Mouse (Mus musculus) liver, embryonic 13.5 days (tissue): ENCODE measurements around the gene Abcd1. TPM values are rescaled to one million over a fixed set of nuclear protein-coding genes. Genes with fewer than 3 reads are reported as not detected.

Experiments used
- ATAC-seq: fragments of 200-750 bp; cut with Nextera tagmentation; 2 replicates; pipeline ENCODE4 v1.8.0; 2017; ENCODE audit warnings: low read depth, mild to moderate bottlenecking, moderate number of reproducible peaks, moderate library complexity
- DNase-seq: peaks from one replicate; pipeline ENCODE4 v3.0.0; 2022
- H3K27ac ChIP-seq: fragments of 300-500 bp; sonication (generic); 2 replicates; pipeline ENCODE4 v1.5.1; 2015; ENCODE audit warnings: moderate library complexity, mild to moderate bottlenecking, inconsistent platforms
- H3K27me3 ChIP-seq: fragments of 300-500 bp; sonication (generic); 2 replicates; pipeline ENCODE4 v1.6.1; 2015; ENCODE audit warnings: mild to moderate bottlenecking, inconsistent platforms
- H3K36me3 ChIP-seq: fragments of 300-500 bp; sonication (generic); 2 replicates; pipeline ENCODE4 v1.6.1; 2015; ENCODE audit warnings: mild to moderate bottlenecking, inconsistent platforms
- H3K4me1 ChIP-seq: fragments of 300-500 bp; sonication (generic); replicated peaks from 2 replicates; pipeline ENCODE4 v1.6.1; 2015; ENCODE audit warnings: inconsistent platforms
- H3K4me2 ChIP-seq: fragments of 300-500 bp; sonication (generic); 2 replicates; pipeline ENCODE4 v1.6.1; 2015; ENCODE audit warnings: inconsistent platforms, mild to moderate bottlenecking, moderate library complexity
- H3K4me3 ChIP-seq: fragments of 300-500 bp; sonication (generic); replicated peaks from 2 replicates; pipeline ENCODE4 v1.5.1; 2015; ENCODE audit warnings: mild to moderate bottlenecking, inconsistent platforms
- H3K9ac ChIP-seq: fragments of 300-500 bp; sonication (generic); 2 replicates; pipeline ENCODE4 v1.6.1; 2015; ENCODE audit warnings: mild to moderate bottlenecking, inconsistent platforms
- H3K9me3 ChIP-seq: fragments of 300-500 bp; sonication (generic); replicated peaks from 2 replicates; pipeline ENCODE4 v1.6.1; 2016; ENCODE audit warnings: inconsistent platforms
- WGBS: fragments of 180-500 bp; shearing (Covaris S2); methylation state at CpG from one replicate; pipeline ENCODE4 v1.1.7; 2015; ENCODE audit not compliant: insufficient replicate concordance; 5-methylcytosine and 5-hydroxymethylcytosine counted together
- polyA plus RNA-seq: library from polyadenylated mRNA; unstranded; fragments of >200 nt; fragmentation: Nextera tagmentation; extraction: Ambion mirVana; gene quantifications from 2 replicates; pipeline ENCODE4 v1.2.1, GENCODE M21; 2015

The Abcd1 gene
- polyA plus RNA-seq, 1 experiment from 2014 or later, result 7.2 TPM

GRCm38 (mm10) chrX:73744774-73745481 lies 28.5 kb downstream of the Abcd1 start:
- Histone ChIP-seq H3K9ac (no peak overlapping the region), H3K36me3 (no peaks in the 10 kb centered on the region), H3K9me3 (no peaks in the 10 kb centered on the region), H3K27ac (no peak overlapping the region), H3K4me3 (no peak overlapping the region), H3K4me1 (no peaks in the 10 kb centered on the region), H3K4me2 (no peak overlapping the region), H3K27me3 (no peaks in the 10 kb centered on the region)
- DNase-seq (no peak), ATAC-seq (no peak)
- WGBS, result 50% methylated on average over 1 of the region's 1 CpGs

- Histone ChIP-seq H3K27me3 (no peaks in the 10 kb centered on the region), H3K27ac (no peak overlapping the region), H3K9ac (no peak overlapping the region), H3K4me2 (no peak overlapping the region), H3K4me1 (no peaks in the 10 kb centered on the region), H3K9me3 (no peaks in the 10 kb centered on the region), H3K4me3 (no peak overlapping the region), H3K36me3 (no peaks in the 10 kb centered on the region)
- ATAC-seq, result no peak
- WGBS, result 77% methylated on average over 1 of the region's 1 CpGs
- DNase-seq, result no peak
Observed at GRCm38 (mm10) chrX:73748977-73749376, 32.6 kb downstream of the Abcd1 start.

- Histone ChIP-seq H3K36me3 (no peaks in the 10 kb centered on the region), H3K4me3 (no peak within 1 kb of the TSS), H3K9ac (no peak within 1 kb of the TSS), H3K4me1 (0 out of 2 replicates have a peak, but pooled peaks cover 2% of the 10 kb centered on the region), H3K4me2 (no peak within 1 kb of the TSS), H3K27ac (no peak within 1 kb of the TSS), H3K9me3 (no peaks in the 10 kb centered on the region), H3K27me3 (no peaks in the 10 kb centered on the region)
- no peak for ATAC-seq
- no peak for DNase-seq
- 73% methylated on average over 5 of the region's 5 CpGs for WGBS
Observed at GRCm38 (mm10) chrX:73756334-73757140, 40.1 kb downstream of the Abcd1 start, which contains the start of gene Plxnb3. Gene Plxnb3, plus strand, starts transcription at chrX:73757090.

GRCm38 (mm10) chrX:73758611-73759290 lies 42.4 kb downstream of the Abcd1 start:
- no peaks in the 10 kb centered on the region for H3K27me3 ChIP-seq

DNA sequence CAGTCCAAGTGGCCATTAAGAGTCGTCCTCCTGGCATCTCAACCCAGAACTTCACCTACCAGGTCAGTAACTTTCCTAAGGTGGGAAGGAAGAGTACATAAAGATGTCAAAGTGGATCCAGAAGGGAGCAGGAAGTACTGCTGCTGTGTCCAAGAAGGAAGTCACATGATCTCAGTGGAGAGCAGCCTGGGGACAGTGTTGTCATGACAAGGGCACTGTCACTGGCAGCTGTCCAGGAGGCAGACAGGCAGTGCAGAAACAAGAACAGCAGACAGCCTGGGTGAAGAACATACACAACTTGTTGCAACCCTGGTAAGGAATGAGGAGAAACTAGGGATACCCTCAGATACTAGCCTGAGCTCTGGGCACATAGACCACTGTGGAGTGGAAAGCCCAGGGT lies 48.9 kb downstream of the Abcd1 start:
- WGBS, result 17% methylated on average over 1 of the region's 1 CpGs
- ATAC-seq, result no peak
- no peak for DNase-seq
- Histone ChIP-seq H3K9ac (no peak overlapping the region), H3K4me1 (no peaks in the 10 kb centered on the region), H3K27me3 (no peaks in the 10 kb centered on the region), H3K9me3 (no peaks in the 10 kb centered on the region), H3K36me3 (no peaks in the 10 kb centered on the region), H3K27ac (no peak overlapping the region), H3K4me2 (no peak overlapping the region), H3K4me3 (no peak overlapping the region)

More at GRCm38 (mm10) chrX:73758611-73759290, 42.4 kb downstream of the Abcd1 start:
- Histone ChIP-seq H3K9ac (no peak overlapping the region), H3K4me2 (no peak overlapping the region), H3K9me3 (no peaks in the 10 kb centered on the region), H3K36me3 (no peaks in the 10 kb centered on the region), H3K4me3 (no peak overlapping the region), H3K4me1 (0 out of 2 replicates have a peak, but pooled peaks cover 2% of the 10 kb centered on the region), H3K27ac (no peak overlapping the region)
- no peak for DNase-seq
- WGBS, result 69% methylated on average over 13 of the region's 13 CpGs
- ATAC-seq, result no peak

DNA sequence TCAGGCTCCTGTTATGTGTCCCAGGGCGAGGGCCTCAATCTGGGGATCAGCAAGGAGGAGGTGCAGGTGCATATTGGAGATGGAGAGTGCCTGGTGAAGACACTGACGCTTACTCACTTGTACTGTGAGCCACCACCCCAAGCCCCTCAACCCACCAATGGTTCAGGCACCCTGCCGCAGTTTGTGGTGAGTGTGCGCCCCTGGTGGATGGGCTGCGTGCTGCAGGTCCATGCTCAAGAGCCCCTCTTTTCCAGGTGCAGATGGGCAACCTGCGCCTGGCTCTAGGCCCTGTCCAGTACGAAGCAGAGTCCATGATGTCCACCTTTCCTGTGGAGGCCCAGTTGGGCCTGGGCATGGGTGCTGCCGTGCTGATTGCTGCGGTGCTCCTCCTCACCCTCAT lies 50.9 kb downstream of the Abcd1 start:
- H3K9me3 ChIP-seq, result no peaks in the 10 kb centered on the region

DNA sequence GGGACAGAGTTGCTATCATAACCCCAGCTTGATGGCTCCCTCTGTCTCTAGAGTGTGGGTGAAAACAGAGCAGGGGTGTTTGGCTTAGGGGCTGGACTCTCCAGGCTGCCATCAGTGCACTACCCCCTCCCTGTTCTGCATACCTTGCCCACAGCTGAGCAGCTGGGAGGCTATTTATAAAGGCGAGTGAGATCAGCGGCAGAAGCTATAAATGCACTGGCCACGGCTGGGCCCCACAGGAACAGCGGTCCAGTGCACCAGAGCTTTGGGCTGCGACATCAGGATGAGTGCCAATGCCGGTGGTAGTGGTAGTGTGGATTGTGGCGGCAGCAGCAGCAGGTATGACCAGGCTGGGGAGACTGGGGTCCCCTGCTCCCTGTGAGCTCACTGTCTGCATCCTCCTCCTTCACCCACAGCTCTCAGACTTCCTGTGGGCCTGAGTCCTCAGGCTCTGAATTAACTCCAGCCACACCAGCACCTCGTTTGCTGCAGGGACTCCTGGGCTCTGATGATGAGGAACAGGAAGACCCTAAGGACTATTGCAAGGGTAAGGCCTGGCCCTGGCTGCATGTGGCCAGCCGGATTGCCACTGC lies 57.9 kb downstream of the Abcd1 start, which contains the start of gene Srpk3:
Gene Srpk3 (plus strand): TSS at position 238 of the 593 bp plus-strand sequence.
- H3K4me1 ChIP-seq, result no peaks in the 10 kb centered on the region
- ATAC-seq (no peak), DNase-seq (no peak)
- H3K36me3 ChIP-seq, result peaks cover 17% of the 10 kb centered on the region
- no peak within 1 kb of the TSS for H3K4me3 ChIP-seq
- H3K9ac ChIP-seq, result no peak within 1 kb of the TSS
- no peak within 1 kb of the TSS for H3K27ac ChIP-seq
- 0 out of 2 replicates have a peak, but pooled peaks cover 3% of the 10 kb centered on the region for H3K27me3 ChIP-seq
- no peaks in the 10 kb centered on the region for H3K9me3 ChIP-seq
- no peak within 1 kb of the TSS for H3K4me2 ChIP-seq
- 39% methylated on average over 9 of the region's 9 CpGs for WGBS

More for the DNA sequence above, 50.9 kb downstream of the Abcd1 start:
- H3K9ac ChIP-seq, result no peak overlapping the region
- DNase-seq (no peak), ATAC-seq (no peak)
- H3K36me3 ChIP-seq, result no peaks in the 10 kb centered on the region
- H3K4me3 ChIP-seq, result no peak overlapping the region
- H3K27me3 ChIP-seq, result 0 out of 2 replicates have a peak, but pooled peaks cover 3% of the 10 kb centered on the region
- WGBS, result 59% methylated on average over 9 of the region's 9 CpGs
- no peak overlapping the region for H3K4me2 ChIP-seq
- no peak overlapping the region for H3K27ac ChIP-seq
- H3K4me1 ChIP-seq, result no peaks in the 10 kb centered on the region

GRCm38 (mm10) chrX:73774802-73775483 lies 58.5 kb downstream of the Abcd1 start:
- no peak for DNase-seq
- Histone ChIP-seq H3K4me2 (no peak overlapping the region), H3K27ac (no peak overlapping the region), H3K27me3 (0 out of 2 replicates have a peak, but pooled peaks cover 3% of the 10 kb centered on the region), H3K9me3 (no peaks in the 10 kb centered on the region), H3K36me3 (peaks cover 24% of the 10 kb centered on the region), H3K9ac (no peak overlapping the region), H3K4me1 (no peaks in the 10 kb centered on the region), H3K4me3 (no peak overlapping the region)
- ATAC-seq, result no peak
- 57% methylated on average over 10 of the region's 10 CpGs for WGBS

DNA sequence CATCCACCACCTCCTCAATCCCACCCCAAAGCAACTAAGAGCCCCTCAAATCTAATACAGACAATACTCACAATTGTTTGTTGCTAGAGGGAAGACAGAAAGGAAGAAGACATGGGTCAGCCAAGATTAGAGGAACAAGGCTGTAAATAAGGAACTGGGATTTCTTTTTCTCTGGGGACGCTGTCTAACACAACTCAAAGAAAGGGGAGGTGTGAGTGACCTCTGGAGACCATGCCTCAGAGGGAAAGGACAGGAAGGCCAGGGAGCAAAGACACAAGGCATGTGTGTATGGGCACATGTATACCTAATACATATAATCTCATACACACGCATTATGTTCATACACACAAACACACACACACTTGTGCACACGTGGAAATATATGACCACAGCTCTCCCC lies 65.8 kb downstream of the Abcd1 start:
- no peak overlapping the region for H3K27ac ChIP-seq
- no peak overlapping the region for H3K4me3 ChIP-seq
- H3K9ac ChIP-seq, result no peak overlapping the region
- H3K4me1 ChIP-seq, result peaks cover 11% of the 10 kb centered on the region
- DNase-seq (no peak), ATAC-seq (no peak)
- no peaks in the 10 kb centered on the region for H3K27me3 ChIP-seq
- no peaks in the 10 kb centered on the region for H3K9me3 ChIP-seq
- H3K4me2 ChIP-seq, result no peak overlapping the region
- WGBS, result 73% methylated on average over 3 of the region's 3 CpGs
- H3K36me3 ChIP-seq, result peaks cover 40% of the 10 kb centered on the region

DNA sequence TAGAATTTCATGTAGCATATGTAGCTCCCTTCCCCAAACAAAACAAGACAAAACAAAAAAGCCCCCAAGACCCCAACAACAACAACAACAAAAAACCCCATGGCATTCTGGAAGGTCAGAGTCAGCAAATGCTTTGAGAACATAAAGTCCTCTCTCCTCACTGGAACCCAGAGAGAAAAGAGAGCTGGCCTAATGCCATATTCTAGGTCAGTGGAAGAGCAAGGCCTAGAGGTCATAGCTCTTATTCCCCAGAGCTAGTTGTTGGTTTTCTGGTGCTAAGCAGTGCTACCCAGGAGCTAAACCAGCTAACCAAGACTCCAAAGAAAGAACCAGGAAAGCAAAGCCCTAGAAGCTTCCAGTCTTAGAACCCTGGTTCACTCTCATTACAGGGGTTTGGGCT lies 69.3 kb downstream of the Abcd1 start:
- ATAC-seq (no peak), DNase-seq (no peak)
- Histone ChIP-seq H3K27ac (peak overlapping the region; percentile 91), H3K9ac (peak overlapping the region; percentile 84), H3K4me3 (peak overlapping the region; percentile 72), H3K36me3 (peaks cover 28% of the 10 kb centered on the region), H3K9me3 (no peaks in the 10 kb centered on the region; the same call in 1 of the 2 replicates), H3K27me3 (no peaks in the 10 kb centered on the region), H3K4me1 (peaks cover 24% of the 10 kb centered on the region), H3K4me2 (peak overlapping the region; percentile 76)
